Mouse (Mus musculus) liver (tissue): ENCODE data around the gene Pdlim4.

Source experiments
- DNase-seq: peaks from one replicate; pipeline ENCODE4 v3.0.0-alpha.2; 2020; ENCODE audit warnings: mixed read lengths

The Pdlim4 gene

DNA sequence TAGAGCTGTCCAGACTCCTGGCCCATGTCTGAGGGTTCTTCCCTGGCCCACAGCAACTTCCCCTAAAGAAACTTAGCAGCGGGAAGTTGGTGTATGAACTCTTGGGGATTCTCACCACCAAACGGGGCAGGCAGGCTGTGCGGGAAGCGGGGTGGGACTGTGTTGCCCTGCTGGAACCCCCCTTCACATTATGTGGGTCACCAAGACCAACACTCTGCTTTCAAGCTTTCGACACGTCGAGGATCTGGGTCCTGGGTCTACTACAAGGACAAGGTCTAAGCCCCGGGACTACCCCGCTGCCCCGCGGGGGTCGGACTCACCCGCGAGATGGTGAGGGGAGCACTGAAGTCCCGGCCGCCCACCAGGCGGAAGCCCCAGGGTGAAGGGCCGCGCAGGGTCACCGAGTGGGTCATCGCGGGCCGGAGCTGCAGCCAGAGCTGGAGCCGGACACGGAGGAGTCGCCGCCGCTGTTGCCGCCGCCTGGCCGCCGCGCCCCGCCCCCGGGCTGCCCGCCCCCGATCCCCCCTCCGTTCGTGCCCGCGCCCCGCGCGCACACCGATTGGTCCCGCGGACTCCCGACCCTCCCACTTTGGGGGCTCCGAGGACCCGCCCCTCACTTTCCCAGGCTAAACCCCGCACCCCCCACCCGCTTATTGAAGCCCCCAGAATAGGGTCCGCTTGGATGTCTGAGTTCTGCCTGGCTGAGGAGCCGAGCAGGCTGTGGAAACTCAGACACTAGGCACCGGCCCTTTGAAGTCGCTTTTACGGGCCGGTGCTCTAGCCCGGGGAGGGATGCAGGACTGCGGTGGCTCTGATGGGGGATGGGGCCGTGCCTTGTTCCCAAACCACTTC is at the start of gene Pdlim4:
Pdlim4 (minus strand) TSS at position 495 of the 852 bp plus-strand sequence.
- DNase-seq = peak; percentile 55

- no peak for DNase-seq
Observed at GRCm38 (mm10) chr11:54117096-54117495, 48.3 kb upstream of the Pdlim4 start.

DNA sequence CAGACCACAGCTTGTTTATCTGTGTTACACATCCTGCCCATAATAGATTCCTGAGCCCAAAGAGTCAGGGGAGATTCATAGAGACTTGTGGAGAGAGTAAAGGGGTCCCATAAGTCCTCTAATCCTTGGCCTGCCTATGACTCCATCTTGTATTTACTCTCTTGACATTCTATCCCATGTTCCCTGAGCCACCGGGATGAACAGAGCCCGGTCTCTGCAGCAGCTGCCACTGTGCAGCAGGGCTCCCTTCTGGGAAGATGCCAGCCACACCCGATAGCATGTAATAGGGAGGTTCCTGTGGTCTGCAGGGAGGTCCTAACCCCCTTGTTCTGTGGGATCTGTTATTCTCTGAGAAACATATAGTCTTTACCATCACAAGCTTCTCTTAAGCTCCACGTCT is 47.6 kb upstream of the Pdlim4 start:
- DNase-seq = no peak

GRCm38 (mm10) chr11:54115911-54116310 is 47.1 kb upstream of the Pdlim4 start:
- no peak for DNase-seq

- DNase-seq = no peak
Observed at GRCm38 (mm10) chr11:54115301-54115700, 46.5 kb upstream of the Pdlim4 start.

- DNase-seq = no peak
Observed at GRCm38 (mm10) chr11:54114746-54115145, 45.9 kb upstream of the Pdlim4 start.

GRCm38 (mm10) chr11:54113352-54113751 is 44.5 kb upstream of the Pdlim4 start:
- no peak for DNase-seq

GRCm38 (mm10) chr11:54112920-54113319 is 44.1 kb upstream of the Pdlim4 start:
- peak; percentile 86 for DNase-seq

GRCm38 (mm10) chr11:54111976-54112741 is 43.3 kb upstream of the Pdlim4 start:
- no peak for DNase-seq

- DNase-seq = no peak
Observed at GRCm38 (mm10) chr11:54111291-54111690, 42.5 kb upstream of the Pdlim4 start.

DNA sequence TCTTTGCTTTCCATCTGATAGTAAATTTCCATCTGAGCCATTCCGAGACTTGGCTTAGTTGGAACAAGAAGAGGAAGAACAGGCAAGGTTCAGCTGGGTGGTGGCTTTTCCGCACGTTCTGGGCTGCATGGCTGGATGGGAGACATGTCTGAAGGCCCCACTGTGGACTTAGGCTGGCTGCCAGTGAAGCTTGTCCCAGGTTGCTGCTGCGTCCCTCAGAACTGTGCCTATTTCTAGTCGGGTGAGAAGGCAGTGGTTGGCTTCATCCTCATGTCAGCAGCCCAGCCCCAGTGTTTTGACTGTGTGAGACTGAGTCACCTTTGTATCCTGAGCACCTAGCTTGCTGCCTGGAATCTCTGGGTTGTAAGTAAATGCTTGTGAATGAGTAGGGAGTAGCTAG is 40.1 kb upstream of the Pdlim4 start:
- no peak for DNase-seq

GRCm38 (mm10) chr11:54108131-54108530 is 39.3 kb upstream of the Pdlim4 start:
- DNase-seq = no peak

DNA sequence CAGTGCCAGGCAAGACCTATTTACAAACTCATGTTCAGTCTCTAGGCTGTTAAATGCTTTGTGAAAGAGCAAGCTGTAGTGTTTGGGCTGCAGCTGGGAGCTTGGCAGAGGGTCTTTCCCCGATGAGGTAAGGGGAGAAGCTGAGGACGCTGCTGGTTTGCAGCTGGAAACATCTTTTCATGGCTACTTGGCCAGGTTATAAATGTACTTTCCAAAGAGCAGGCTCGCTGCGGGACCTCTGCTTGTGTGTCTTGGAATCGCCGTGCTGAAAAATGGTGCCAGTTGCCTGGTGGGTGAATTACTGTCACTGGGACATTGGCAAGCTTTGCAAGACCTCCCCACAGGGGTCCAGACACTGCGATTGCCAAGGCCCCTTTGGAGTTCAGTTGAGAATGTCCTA is 38.4 kb upstream of the Pdlim4 start:
- DNase-seq = no peak

GRCm38 (mm10) chr11:54106676-54107075 is 37.9 kb upstream of the Pdlim4 start:
- DNase-seq = no peak

- DNase-seq = no peak
Observed at GRCm38 (mm10) chr11:54105011-54105410, 36.2 kb upstream of the Pdlim4 start.

DNA sequence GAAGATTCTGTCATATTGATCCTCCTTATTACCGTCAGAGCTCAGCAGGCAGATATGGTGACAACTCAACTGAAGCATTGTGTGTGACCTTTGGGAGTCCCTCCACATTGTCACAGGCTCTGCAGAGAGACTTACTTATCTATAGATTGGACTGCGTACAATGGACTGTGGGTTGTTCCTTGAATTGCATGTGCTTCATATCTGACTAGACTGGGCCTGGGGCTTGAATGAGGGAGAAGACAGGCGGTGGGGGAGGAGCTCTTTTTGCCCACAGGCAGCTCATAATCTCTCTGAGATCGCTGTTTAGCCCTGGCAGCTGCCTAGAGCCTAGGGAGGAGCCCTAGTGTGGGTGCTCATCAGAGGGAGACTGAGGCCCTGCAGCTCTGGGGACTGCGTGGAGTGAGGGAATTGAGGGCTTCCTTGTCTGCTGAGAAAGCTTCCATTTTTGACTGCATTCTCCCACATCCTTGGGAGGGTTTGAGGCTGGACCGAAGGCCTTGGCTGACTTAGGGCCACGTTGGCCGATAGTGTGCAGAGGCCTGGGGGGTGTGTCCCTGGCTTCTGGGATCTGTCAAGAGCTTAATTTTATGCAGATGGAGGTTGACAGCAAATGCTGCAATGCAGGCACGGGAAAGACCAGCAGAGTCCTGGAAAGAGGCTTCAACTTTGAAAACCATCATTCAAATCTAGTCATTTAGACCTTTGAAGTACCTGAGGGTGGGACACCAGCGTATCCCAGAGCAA is 34.1 kb upstream of the Pdlim4 start:
- DNase-seq = no peak

- no peak for DNase-seq
Observed at GRCm38 (mm10) chr11:54101701-54102100, 32.9 kb upstream of the Pdlim4 start.

GRCm38 (mm10) chr11:54100692-54101591 is 32.1 kb upstream of the Pdlim4 start:
- DNase-seq = peak; percentile 76

- no peak for DNase-seq
Observed at GRCm38 (mm10) chr11:54100045-54100691, 31.4 kb upstream of the Pdlim4 start, which contains the start of gene P4ha2. P4ha2 (plus strand) TSS chr11:54100095.

GRCm38 (mm10) chr11:54093000-54093399 is 24.2 kb upstream of the Pdlim4 start:
- DNase-seq = peak; percentile 26

DNA sequence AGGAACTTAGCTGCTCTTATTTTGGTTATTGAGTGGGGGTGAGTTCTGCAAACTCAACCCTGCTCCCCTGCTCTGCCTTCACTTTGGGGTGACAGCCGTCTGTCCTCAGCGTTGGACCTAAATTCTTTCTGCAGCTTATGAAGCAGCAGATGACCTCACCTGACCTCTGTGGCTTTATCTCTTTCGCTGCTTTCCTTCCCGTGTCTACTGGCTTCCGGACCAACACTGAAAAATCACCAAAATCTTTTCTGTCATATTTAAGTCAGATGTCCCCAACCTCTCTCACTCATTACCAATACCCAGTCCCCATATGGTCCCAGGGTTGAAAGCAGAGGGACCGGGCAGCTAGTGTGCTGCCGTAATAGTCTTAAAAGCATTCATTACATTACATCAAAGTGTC is 23.4 kb upstream of the Pdlim4 start:
- DNase-seq = no peak

DNA sequence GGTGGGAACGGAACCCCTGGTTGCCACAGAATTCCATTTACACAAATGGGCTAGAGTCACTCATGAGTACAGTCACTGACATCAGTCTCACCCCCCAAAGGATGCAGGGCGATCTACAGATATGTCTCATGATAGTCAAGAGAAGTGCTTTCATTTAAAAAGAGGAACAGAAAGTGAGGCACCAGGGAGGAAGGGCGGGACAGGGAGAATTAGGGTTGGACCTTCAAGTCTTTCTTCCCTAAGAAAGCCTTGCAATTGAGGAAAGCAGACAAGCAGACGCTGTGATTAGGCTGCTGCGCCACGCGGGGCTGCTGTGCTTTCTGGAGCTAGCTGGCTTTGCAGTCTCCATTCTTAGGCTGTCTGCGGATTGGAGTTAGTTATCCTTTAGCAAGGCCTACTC is 22.9 kb upstream of the Pdlim4 start:
- DNase-seq = no peak
